1 mouse cellular context compared by ENCODE assay signal in genomic region chr6:39425181-39425580, GRCm38 (mm10).
TF ChIP-seq lines count a peak whose summit lies in the region.

No protein-coding gene starts in this region.

TF ChIP-seq in MEL, 35 proteins besides CTCF, POLR2A, EP300 and RAD21 (continued from another document):
- TF ChIP-seq ZMIZ1 (IDR thresholded peaks at IDR 0.05; ENCODE audit: low read depth, low read length) (no peak), GABPA (IDR thresholded peaks at IDR 0.05; ENCODE audit: low read depth, low read length) (no peak), UBTF (IDR thresholded peaks at IDR 0.05; ENCODE audit: borderline replicate concordance, insufficient read depth, low read depth, low read length) (no peak), MAZ (IDR thresholded peaks at IDR 0.05; ENCODE audit: low read depth, low read length) (no peak), JUND (IDR thresholded peaks at IDR 0.05; ENCODE audit: low read depth, low read length) (no peak), RCOR1 (IDR thresholded peaks at IDR 0.05; ENCODE audit: low read depth, low read length) (no peak), E2F4 (IDR thresholded peaks at IDR 0.05; ENCODE audit: borderline replicate concordance, low read depth, low read length) (no peak)
